Comparison of ENCODE assay signal across 18 mouse cellular contexts in the genomic region with DNA sequence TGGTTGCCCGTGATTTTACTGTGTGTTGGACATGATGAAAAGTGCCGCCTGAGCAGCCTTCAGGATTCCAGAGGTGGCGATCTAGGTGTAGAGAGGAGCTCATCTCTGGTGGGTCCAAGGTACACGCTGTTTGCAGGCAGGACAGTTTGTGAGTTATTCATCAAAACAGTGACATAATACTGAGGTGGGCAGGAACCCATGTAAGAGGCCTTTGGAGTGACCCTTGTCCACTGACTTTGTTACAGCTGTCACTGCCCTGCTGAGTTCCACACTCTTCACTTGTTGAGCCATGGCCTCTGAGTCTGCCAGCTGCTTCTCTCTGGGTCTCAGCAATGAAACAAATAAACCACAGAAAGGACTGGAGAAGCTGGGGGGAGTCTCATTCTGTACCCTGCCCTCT. TPM values are rescaled to one million over a fixed set of nuclear protein-coding genes. Genes with fewer than 3 reads are reported as not detected.
DNase-seq lines count a peak whose midpoint lies in the region; ATAC-seq and TF ChIP-seq lines count a peak whose summit lies in the region.
"Had no signal": no experiment of that assay in that cellular context is flagged by ENCODE, and none has a peak within 500 bp of the region (broad histone marks: within the 10 kb centered on the region; RNA-seq: fewer than 3 reads in every experiment).

No protein-coding gene starts in this region.

- no peaks in the 10 kb centered on the region for H3K4me1 ChIP-seq in intestine, postnatal 0 days (replicated peaks; ENCODE audit: control insufficient read depth, insufficient read depth, low read length)
- peaks cover 12% of the 10 kb centered on the region for H3K4me1 ChIP-seq in kidney, postnatal 0 days (replicated peaks; ENCODE audit: insufficient read depth, low read length)
- peaks cover 31% of the 10 kb centered on the region for H3K4me1 ChIP-seq in heart, embryonic 10.5 days
- H3K4me1 ChIP-seq: neural tube, embryonic 12.5 days had no signal

- no peak for TF ChIP-seq CTCF in intestine, postnatal 0 days (IDR thresholded peaks at IDR 0.05; ENCODE audit: low read depth)
- TF ChIP-seq CTCF in kidney, postnatal 0 days (IDR thresholded peaks at IDR 0.05; ENCODE audit: low read depth), result no peak

- peak; percentile 82 for ATAC-seq in intestine, postnatal 0 days
- ATAC-seq in kidney, postnatal 0 days (replicated peaks; ENCODE audit: low FRiP score, low read depth), result peak; percentile 91
- ATAC-seq: midbrain, embryonic 16.5 days had no signal

- H3K4me3 ChIP-seq in intestine, postnatal 0 days (ENCODE audit: low read depth, low read length), result no peak overlapping the region
- H3K4me3 ChIP-seq in kidney, postnatal 0 days (replicated peaks; ENCODE audit: low read depth, low read length), result no peak overlapping the region
- no peak overlapping the region for H3K4me3 ChIP-seq in myocyte
- H3K4me3 ChIP-seq in heart, embryonic 10.5 days, result no peak overlapping the region
- H3K4me3 ChIP-seq: embryonic facial prominence, embryonic 13.5 days; limb, embryonic 12.5 days; megakaryocyte, embryonic 14.5 days; neural tube, embryonic 12.5 days had no signal

- intact Hi-C loops in left cerebral cortex, postnatal 36 days (cut with DNase I), result no loop called here

- no peak overlapping the region for H3K4me2 ChIP-seq in intestine, postnatal 0 days (replicated peaks; ENCODE audit: low read depth)
- H3K4me2 ChIP-seq in kidney, postnatal 0 days (ENCODE audit: low read length), result no peak overlapping the region
- H3K4me2 ChIP-seq in myocyte (ENCODE audit: low read depth), result peak overlapping the region; percentile 8
- H3K4me2 ChIP-seq: embryonic facial prominence, embryonic 13.5 days; limb, embryonic 12.5 days; neural tube, embryonic 12.5 days had no signal

- peak; percentile 25 for DNase-seq in embryo, embryonic 11 days
- no peak for DNase-seq in kidney, postnatal 0 days (ENCODE audit: low spot score)
- DNase-seq in heart, embryonic 10.5 days (ENCODE audit: low spot score), result no peak
- no peak for DNase-seq in left cerebral cortex, postnatal 36 days (ENCODE audit: low spot score in 2 of 2)
- DNase-seq in heart, adult 11 months, result no peak
- DNase-seq: cerebellum, postnatal 14 days; gastrocnemius, postnatal 36 days; layer of hippocampus, postnatal 36 days; right cerebral cortex, postnatal 4 days; thymus, adult 2 months had no signal

- peaks cover 92% of the 10 kb centered on the region for H3K79me2 ChIP-seq in myocyte (ENCODE audit: control insufficient read depth, insufficient read depth)

- H3K36me3 ChIP-seq in intestine, postnatal 0 days (ENCODE audit: control insufficient read depth, insufficient read depth), result peaks cover 7% of the 10 kb centered on the region; the same call in 1 of the 2 replicates
- no peaks in the 10 kb centered on the region for H3K36me3 ChIP-seq in kidney, postnatal 0 days (ENCODE audit: insufficient read depth, low read length)
- H3K36me3 ChIP-seq in myocyte (ENCODE audit: control insufficient read depth, insufficient read depth), result no peaks in the 10 kb centered on the region
- H3K36me3 ChIP-seq in heart, embryonic 10.5 days, result no peaks in the 10 kb centered on the region
- H3K36me3 ChIP-seq: limb, embryonic 12.5 days; neural tube, embryonic 12.5 days had no signal

- H3K27ac ChIP-seq in intestine, postnatal 0 days (ENCODE audit: low read depth, low read length), result peak overlapping the region; percentile 46
- peak overlapping the region; percentile 62; the same call in 1 of the 2 replicates for H3K27ac ChIP-seq in kidney, postnatal 0 days
- H3K27ac ChIP-seq in heart, embryonic 10.5 days, result no peak overlapping the region
- H3K27ac ChIP-seq: embryonic facial prominence, embryonic 13.5 days; limb, embryonic 12.5 days; neural tube, embryonic 12.5 days had no signal

- no peak overlapping the region for H3ac ChIP-seq in myocyte (ENCODE audit: control insufficient read depth, insufficient read length)

- H3K9me3 ChIP-seq in intestine, postnatal 0 days (ENCODE audit: control insufficient read depth), result no peaks in the 10 kb centered on the region
- H3K9me3 ChIP-seq in kidney, postnatal 0 days (replicated peaks; ENCODE audit: low read length), result no peaks in the 10 kb centered on the region
- no peaks in the 10 kb centered on the region for H3K9me3 ChIP-seq in heart, embryonic 10.5 days
- H3K9me3 ChIP-seq: embryonic facial prominence, embryonic 13.5 days; limb, embryonic 12.5 days; megakaryocyte, embryonic 14.5 days; neural tube, embryonic 12.5 days had no signal

- 43% methylated on average over 4 of the region's 4 CpGs for WGBS in intestine, postnatal 0 days
- WGBS in kidney, postnatal 0 days, result 59% methylated on average over 4 of the region's 4 CpGs
- WGBS in heart, embryonic 10.5 days, result 88% methylated on average over 4 of the region's 4 CpGs

- H3K27me3 ChIP-seq in intestine, postnatal 0 days (replicated peaks; ENCODE audit: control insufficient read depth, insufficient read depth, low read length), result no peaks in the 10 kb centered on the region
- H3K27me3 ChIP-seq in kidney, postnatal 0 days (ENCODE audit: insufficient read depth, low read length), result no peaks in the 10 kb centered on the region
- H3K27me3 ChIP-seq in myocyte (ENCODE audit: control insufficient read depth, insufficient read depth, insufficient read length), result no peaks in the 10 kb centered on the region
- no peaks in the 10 kb centered on the region for H3K27me3 ChIP-seq in heart, embryonic 10.5 days (ENCODE audit: insufficient read depth, poor library complexity, severe bottlenecking)
- H3K27me3 ChIP-seq: CH12.LX; embryonic facial prominence, embryonic 13.5 days; limb, embryonic 12.5 days; megakaryocyte, embryonic 14.5 days; neural tube, embryonic 12.5 days had no signal

- no peak for TF ChIP-seq POLR2A in myocyte (IDR thresholded peaks at IDR 0.05; ENCODE audit: insufficient read length, low read depth)

- no peak overlapping the region for H3K9ac ChIP-seq in intestine, postnatal 0 days (ENCODE audit: low read depth, low read length)
- no peak overlapping the region for H3K9ac ChIP-seq in kidney, postnatal 0 days (ENCODE audit: low read depth, low read length)
- H3K9ac ChIP-seq: embryonic facial prominence, embryonic 13.5 days; limb, embryonic 12.5 days; neural tube, embryonic 12.5 days had no signal

TF ChIP-seq in myocyte, 11 proteins besides CTCF, POLR2A, EP300 and RAD21:
- TF ChIP-seq TCF12 (IDR thresholded peaks at IDR 0.05; ENCODE audit: insufficient read depth, poor library complexity, severe bottlenecking) (peak; percentile 56), CEBPB (IDR thresholded peaks at IDR 0.05; ENCODE audit: insufficient read depth, poor library complexity, severe bottlenecking) (no peak), MYOD1 (IDR thresholded peaks at IDR 0.05; ENCODE audit: control insufficient read depth in 1 of 3, insufficient read length in 2 of 3, low read depth in 2 of 3) (peak in 2 of 3 experiments; percentile 82 to 93), MYOG (IDR thresholded peaks at IDR 0.05; ENCODE audit: control insufficient read depth in 1 of 3, insufficient read depth in 1 of 3, insufficient read length in 2 of 3, low read depth in 2 of 3) (peak; percentile 41 to 90 (median 68))
TF ChIP-seq in myocyte: peak in this region for 3.

RNA-seq across cellular contexts. Expression of a gene that starts 19.8 kb away (rescaled TPM):
- 22.2 and 24.8 TPM in 2 replicates for polyA plus RNA-seq in intestine, postnatal 0 days (2015; fragmentation: Nextera tagmentation; extraction: Ambion mirVana)
- 45.6 and 47.1 TPM in 2 replicates for polyA plus RNA-seq in kidney, postnatal 0 days (2015; fragmentation: Nextera tagmentation; extraction: Ambion mirVana)
- polyA plus RNA-seq in myocyte (2012; fragmentation: generic; extraction: Trizol), result 6.4 TPM
- 20.9 and 24.2 TPM in 2 replicates for polyA plus RNA-seq in heart, embryonic 10.5 days (2016; fragmentation: Nextera tagmentation; extraction: Ambion mirVana)
- 10 to 100 TPM; 74.0 to 89.0 TPM for total RNA-seq in left cerebral cortex, postnatal 36 days (2021)
